Mouse (Mus musculus) midbrain, embryonic 14.5 days (tissue): ENCODE measurements at regions not wholly inside any gene's neighbourhood (a gene's known extent, or its start where the extent isn't known, plus 50 kb on each side); places are given as distances from the start of the nearest gene placed in this dataset.

Experiments used
- ATAC-seq: fragments of 200-750 bp; cut with Nextera tagmentation; 2 replicates; pipeline ENCODE4 v1.8.0; 2017; ENCODE audit warnings: moderate number of reproducible peaks, moderate library complexity; ENCODE audit not compliant: low FRiP score, low TSS enrichment
- DNase-seq: peaks from one replicate; pipeline ENCODE4 v3.0.0-alpha.2; 2015
- H3K27ac ChIP-seq: fragments of 300-500 bp; sonication (generic); replicated peaks from 2 replicates; pipeline ENCODE4 v1.5.1; 2014; ENCODE audit warnings: mild to moderate bottlenecking, low read depth, low read length, moderate library complexity
- H3K27me3 ChIP-seq: fragments of 300-500 bp; sonication (generic); 2 replicates; pipeline ENCODE4 v1.6.1; 2014; ENCODE audit warnings: low read length, control low read depth, mixed read lengths; ENCODE audit not compliant: control insufficient read depth, insufficient read depth
- H3K36me3 ChIP-seq: fragments of 300-500 bp; sonication (generic); 2 replicates; pipeline ENCODE4 v1.6.1; 2014; ENCODE audit warnings: low read length, control low read depth; ENCODE audit not compliant: control insufficient read depth, insufficient read depth
- H3K4me1 ChIP-seq: fragments of 300-500 bp; sonication (generic); 2 replicates; pipeline ENCODE4 v1.6.1; 2014; ENCODE audit warnings: mild to moderate bottlenecking, antibody characterized with exemption, low read length, control low read depth; ENCODE audit not compliant: control insufficient read depth, insufficient read depth
- H3K4me2 ChIP-seq: fragments of 300-500 bp; sonication (generic); 2 replicates; pipeline ENCODE4 v1.6.1; 2014; ENCODE audit warnings: mild to moderate bottlenecking, low read length, moderate library complexity
- H3K4me3 ChIP-seq: fragments of 300-500 bp; sonication (generic); replicated peaks from 2 replicates; pipeline ENCODE4 v1.5.1; 2014; ENCODE audit warnings: low read depth, low read length
- H3K9ac ChIP-seq: fragments of 300-500 bp; sonication (generic); replicated peaks from 2 replicates; pipeline ENCODE4 v1.6.1; 2014; ENCODE audit warnings: mild to moderate bottlenecking, low read length, moderate library complexity
- H3K9me3 ChIP-seq: fragments of 300-500 bp; sonication (generic); 2 replicates; pipeline ENCODE4 v1.6.1; 2016; ENCODE audit warnings: low read length, control low read depth, mixed read lengths; ENCODE audit not compliant: control insufficient read depth
- WGBS: fragments of 180-500 bp; shearing (Covaris S2); extraction: QIAGEN DNeasy Blood & Tissue Kit; methylation state at CpG from one replicate; pipeline ENCODE4 v1.1.7; 2014; 5-methylcytosine and 5-hydroxymethylcytosine counted together

GRCm38 (mm10) chr3:111049638-111050037 lies 798.8 kb upstream of the Prmt6 start:
- Histone ChIP-seq H3K27me3 (no peaks in the 10 kb centered on the region), H3K36me3 (no peaks in the 10 kb centered on the region), H3K4me3 (no peak overlapping the region), H3K9me3 (no peaks in the 10 kb centered on the region), H3K4me2 (no peak overlapping the region), H3K9ac (no peak overlapping the region), H3K27ac (no peak overlapping the region), H3K4me1 (no peaks in the 10 kb centered on the region)
- no peak for DNase-seq
- 86% methylated on average over 2 of the region's 2 CpGs for WGBS
- ATAC-seq, result no peak
